Mouse (Mus musculus): Measurements from ENCODE around the gene Cpsf4l. TPM values are rescaled to one million over a fixed set of nuclear protein-coding genes. Genes with fewer than 3 reads are reported as not detected.
A peak's percentile ranks its signal among the peaks of the same experiment; 100 is the strongest.

Cpsf4l gene
- polyA plus RNA-seq, 1 experiment: not detected

- TF ChIP-seq POLR2A (IDR thresholded peaks at IDR 0.05; ENCODE audit: low read depth, low read length): peak; percentile 61; the same call in 1 of the 2 replicates
- TF ChIP-seq CTCF (IDR thresholded peaks at IDR 0.05; ENCODE audit: extremely low read depth, insufficient read length, insufficient replicate concordance, low read depth, low read length): no peak
- Histone ChIP-seq H3K4me1 (ENCODE audit: control insufficient read depth, insufficient read depth, insufficient read length, low read length) (peaks cover 7% of the 10 kb centered on the region; the same call in 1 of the 2 replicates), H3K36me3 (ENCODE audit: control insufficient read depth, insufficient read depth, low read length) (peaks cover 30% of the 10 kb centered on the region), H3K27me3 (ENCODE audit: control insufficient read depth, insufficient read depth, low read length) (no peaks in the 10 kb centered on the region), H3K27ac (ENCODE audit: insufficient read depth, low read depth, low read length) (peak within 1 kb of the TSS; percentile 81), H3K4me3 (ENCODE audit: low read depth, low read length) (peak within 1 kb of the TSS; percentile 81)
- under 1% methylated on average over 88 of the region's 91 CpGs for WGBS
Measured at GRCm38 (mm10) chr11:113649353-113650210, 60.2 kb downstream of the Cpsf4l start, which contains the start of gene Slc39a11. Slc39a11 (minus strand) TSS chr11:113650079.

- peak within 1 kb of the TSS; percentile 74 for H3K27ac ChIP-seq (ENCODE audit: insufficient read depth, low read depth, low read length)
- 43% methylated on average over 26 of the region's 26 CpGs for WGBS
- TF ChIP-seq CTCF (IDR thresholded peaks at IDR 0.05; ENCODE audit: extremely low read depth, insufficient read length, insufficient replicate concordance, low read depth, low read length) (no peak), POLR2A (IDR thresholded peaks at IDR 0.05; ENCODE audit: low read depth, low read length) (no peak)
- no peaks in the 10 kb centered on the region for H3K27me3 ChIP-seq (ENCODE audit: control insufficient read depth, insufficient read depth, low read length)
- peaks cover 7% of the 10 kb centered on the region for H3K4me1 ChIP-seq (ENCODE audit: control insufficient read depth, insufficient read depth, insufficient read length, low read length)
- H3K36me3 ChIP-seq (ENCODE audit: control insufficient read depth, insufficient read depth, low read length): peaks cover 22% of the 10 kb centered on the region
- H3K4me3 ChIP-seq (ENCODE audit: low read depth, low read length): peak within 1 kb of the TSS; percentile 81
Measured at GRCm38 (mm10) chr11:113648690-113649352, 61.0 kb downstream of the Cpsf4l start, which contains the start of gene Cog1. Cog1 (plus strand) TSS chr11:113649169.

Other genes starting within 250 kb of the Cpsf4l start
- 0.23 and 2.2 TPM in 2 replicates for gene Sstr2, start 90.7 kb downstream of the Cpsf4l start, polyA plus RNA-seq (2012; rRNA removed)
- gene Cog1, start 60.8 kb downstream of the Cpsf4l start, polyA plus RNA-seq (2012; rRNA removed): 30.2 and 50.2 TPM in 2 replicates
- gene Slc39a11, start 59.9 kb downstream of the Cpsf4l start, polyA plus RNA-seq (2012; rRNA removed): 30.5 and 32.4 TPM in 2 replicates
- gene Fam104a, start 25.9 kb downstream of the Cpsf4l start, polyA plus RNA-seq (2012; rRNA removed): 19.1 and 33.4 TPM in 2 replicates
- 2.6 and 3.1 TPM in 2 replicates for gene D11Wsu47e, start 25.6 kb downstream of the Cpsf4l start, polyA plus RNA-seq (2012; rRNA removed)
- gene Cdc42ep4, start 41.9 kb upstream of the Cpsf4l start, polyA plus RNA-seq (2012; rRNA removed): 22.9 and 41.4 TPM in 2 replicates